Mouse (Mus musculus): ENCODE results near the gene Cmbl.

GRCm38 (mm10) chr15:31540513-31540802 lies 24.7 kb upstream of the Cmbl start:
- TF ChIP-seq POLR2A (IDR thresholded peaks at IDR 0.05; ENCODE audit: borderline replicate concordance, low read depth, low read length) (no peak), CTCF (IDR thresholded peaks at IDR 0.05; ENCODE audit: low read depth, low read length) (no peak)

All from bone marrow macrophage, adult 2 months (primary cell).